Mouse (Mus musculus) left cerebral cortex, postnatal 25 days (tissue): ENCODE results near the gene Hist2h3b. TPM values are rescaled to one million over a fixed set of nuclear protein-coding genes. Genes with fewer than 3 reads are reported as not detected.
"Not testable (repeated sequence)": the region's sequence is repeated elsewhere in the genome, so short reads cannot be mapped to it uniquely, and the experiment has no call there.

Experiments used
- DNase-seq, 2 experiments: peaks; one replicate each; pipeline ENCODE4 v3.0.0; 2022; ENCODE audit warnings: low spot score in 2 of 2, mixed read lengths in 1 of 2
- intact Hi-C: fragments of 180-260 bp; cut with DNase I; formaldehyde crosslinking; loops from one replicate; pipeline ENCODE4 v1.15.1; 2025
- microRNA-seq, 2 experiments: library from miRNA; unstranded; fragments of <30 nt; microRNA quantifications; one replicate each; pipeline ENCODE4 v1.2.0; 2022
- total RNA-seq, 2 experiments: library from RNA; stranded (reverse); gene quantifications; 2 replicates each; pipeline ENCODE4 v1.2.3; 2021

Gene Hist2h3b
- total RNA-seq, 2 experiments from 2014 or later, result 41.5 to 49.1 TPM

DNA sequence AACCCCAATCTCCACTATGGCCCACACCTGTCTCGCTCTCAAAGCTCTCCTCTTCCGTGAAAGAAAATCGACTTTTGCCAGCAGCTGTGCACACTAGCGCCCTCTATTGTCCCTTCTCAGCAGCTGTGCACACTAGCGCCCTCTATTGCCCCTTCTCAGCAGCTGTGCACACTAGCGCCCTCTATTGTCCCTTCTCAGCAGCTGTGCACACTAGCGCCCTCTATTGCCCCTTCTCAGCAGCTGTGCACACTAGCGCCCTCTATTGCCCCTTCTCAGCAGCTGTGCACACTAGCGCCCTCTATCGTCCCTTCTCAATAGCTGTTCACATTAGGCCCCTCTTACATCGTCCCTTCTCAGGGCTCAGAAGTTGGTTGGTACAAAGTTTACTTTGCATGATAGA, 18.9 kb downstream of the Hist2h3b start:
- DNase-seq, intact Hi-C loops: not testable (repeated sequence)

DNA sequence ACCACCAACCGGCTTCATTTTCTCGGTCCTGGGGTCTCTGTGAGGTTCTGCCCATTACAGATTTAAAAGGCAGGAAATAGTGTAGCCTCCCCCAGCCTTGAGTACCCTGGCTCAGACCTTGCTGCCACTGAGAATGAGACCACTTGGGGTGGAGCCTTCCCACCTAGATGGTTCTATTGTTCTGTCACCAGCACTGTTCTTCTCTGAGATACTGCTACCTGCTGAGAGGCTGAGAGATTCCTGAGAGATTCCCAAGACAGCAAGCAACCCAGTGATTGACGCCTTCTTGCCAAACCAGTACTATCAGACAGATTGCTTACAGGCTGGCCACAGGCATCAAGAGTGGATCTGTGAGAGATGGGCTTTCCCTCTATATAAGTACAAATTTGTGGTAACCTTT, 20.7 kb downstream of the Hist2h3b start:
- intact Hi-C loops, result no loop called here
- no peak for DNase-seq

DNA sequence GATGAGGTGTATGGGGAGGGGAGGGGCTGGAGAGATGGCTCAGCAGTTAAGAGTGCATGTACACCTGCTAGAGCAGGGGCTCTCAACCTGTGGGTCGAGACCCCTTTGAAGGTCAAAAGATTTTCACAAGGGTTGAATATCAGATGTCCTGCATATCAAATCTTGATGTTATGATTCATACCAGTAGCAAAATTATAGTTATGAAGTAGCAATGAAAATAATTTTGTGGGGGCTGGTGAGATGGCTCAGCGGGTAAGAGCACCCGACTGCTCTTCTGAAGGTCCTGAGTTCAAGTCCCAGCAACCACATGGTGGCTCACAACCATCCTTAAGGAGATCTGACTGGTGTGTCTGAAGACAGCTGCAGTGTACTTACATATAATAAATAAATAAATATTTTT, 22.3 kb downstream of the Hist2h3b start:
- intact Hi-C loops, DNase-seq: not testable (repeated sequence)

DNA sequence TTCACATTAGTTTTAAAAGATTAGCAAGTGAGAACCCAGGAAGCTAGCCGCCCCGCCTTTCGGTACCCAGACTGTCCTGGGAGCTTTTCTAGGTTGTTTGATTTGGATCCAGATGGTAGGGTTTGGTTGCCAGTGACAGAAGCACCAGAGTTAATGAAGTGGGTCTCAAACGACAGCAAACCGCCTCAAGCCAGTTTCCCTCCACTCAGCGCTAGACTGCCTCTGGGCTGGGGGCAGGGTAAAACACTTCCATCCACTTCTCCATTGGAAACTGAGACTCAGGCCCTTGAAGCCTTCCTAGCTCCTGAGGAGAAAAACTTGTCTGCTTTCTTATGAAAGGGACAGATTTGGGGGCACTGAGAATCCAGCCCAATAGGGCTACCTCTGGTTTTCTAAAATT, 24.2 kb downstream of the Hist2h3b start:
- intact Hi-C loops, result no loop called here
- no peak for DNase-seq

DNA sequence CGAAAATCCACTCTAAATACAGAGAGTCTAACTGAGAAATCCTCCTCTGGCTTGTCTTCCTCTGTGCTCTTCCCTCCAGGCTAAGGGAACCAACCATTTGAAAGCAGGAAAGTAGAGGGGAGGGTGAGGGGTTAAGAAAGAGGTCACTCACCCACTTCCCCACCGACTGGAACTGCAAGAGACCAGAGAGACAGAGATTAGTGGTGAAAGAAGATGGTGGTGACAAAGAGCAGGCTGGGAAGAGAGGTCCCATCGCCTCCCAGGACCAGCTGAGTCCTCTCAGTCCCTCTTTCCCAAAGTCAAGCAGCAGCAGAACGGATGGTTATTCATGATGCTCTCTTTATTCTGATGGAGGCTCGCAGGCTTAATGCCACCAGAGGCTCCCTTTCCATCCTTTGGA, 24.9 kb downstream of the Hist2h3b start:
- DNase-seq, result no peak
- intact Hi-C loops, result no loop called here

DNA sequence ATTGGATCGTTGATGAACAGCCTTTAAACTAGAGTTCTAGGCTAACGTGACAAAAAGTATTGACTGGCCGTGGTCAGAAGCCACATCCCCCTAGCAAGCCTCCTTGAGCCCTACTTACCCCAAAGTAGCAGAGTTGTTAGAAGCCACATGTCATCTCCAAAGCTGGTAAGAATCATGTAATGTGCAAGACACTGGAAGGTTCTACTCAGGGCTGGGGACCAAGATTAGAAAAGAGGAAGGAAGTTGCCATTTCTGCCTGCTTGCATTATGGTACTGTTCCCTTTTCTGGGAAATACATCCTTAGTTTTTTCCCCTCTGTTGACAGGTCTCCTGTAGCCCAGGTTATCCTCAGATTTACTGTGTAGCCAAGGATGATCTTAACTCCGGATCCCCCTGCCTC, 25.3 kb downstream of the Hist2h3b start, which contains the start of gene Fcgr1:
Gene Fcgr1 (minus strand): TSS at position 183 of the 400 bp plus-strand sequence.
- no peak for DNase-seq
- intact Hi-C loops, result no loop called here

DNA sequence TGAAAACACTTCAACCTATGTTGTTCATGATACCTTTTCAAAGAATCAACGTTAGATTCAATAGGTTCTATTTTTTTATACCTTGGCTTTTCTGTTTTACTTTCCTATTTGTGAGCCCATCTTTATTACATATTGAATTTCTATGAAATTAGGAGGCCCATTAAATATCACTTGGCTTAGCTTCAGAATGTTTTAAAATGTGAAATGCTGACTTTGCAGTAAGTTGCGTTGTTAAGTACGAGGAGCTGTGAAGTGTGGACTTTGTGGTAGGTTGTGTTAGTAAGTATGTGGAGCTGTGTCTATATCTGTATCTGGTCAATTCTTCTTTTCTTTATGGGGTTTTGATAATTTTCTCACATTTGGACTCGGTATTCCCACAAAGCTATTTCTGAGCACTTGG, 29.9 kb downstream of the Hist2h3b start:
- intact Hi-C loops, result no loop called here
- DNase-seq, result no peak

DNA sequence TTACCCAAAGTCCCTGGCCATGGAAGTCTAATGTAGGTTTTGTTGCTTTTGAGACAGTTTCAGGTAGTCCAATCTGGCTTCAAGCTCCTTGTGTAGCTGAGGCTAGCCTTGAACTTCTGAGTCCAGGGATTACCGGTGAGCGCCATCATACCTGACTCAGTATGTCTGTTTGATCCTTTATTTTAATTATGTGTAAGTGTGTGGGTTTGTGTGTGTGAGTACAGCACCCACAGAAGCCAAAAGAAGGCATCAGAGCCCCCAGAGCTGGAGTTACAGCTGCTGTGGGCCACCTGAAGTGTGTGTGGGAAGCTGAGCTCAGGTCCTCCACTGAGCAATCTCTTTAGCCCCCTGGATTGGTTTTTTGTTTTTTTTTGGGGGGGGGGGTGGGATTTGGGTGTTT, 31.1 kb downstream of the Hist2h3b start:
- intact Hi-C loops, result no loop called here
- DNase-seq, result no peak

DNA sequence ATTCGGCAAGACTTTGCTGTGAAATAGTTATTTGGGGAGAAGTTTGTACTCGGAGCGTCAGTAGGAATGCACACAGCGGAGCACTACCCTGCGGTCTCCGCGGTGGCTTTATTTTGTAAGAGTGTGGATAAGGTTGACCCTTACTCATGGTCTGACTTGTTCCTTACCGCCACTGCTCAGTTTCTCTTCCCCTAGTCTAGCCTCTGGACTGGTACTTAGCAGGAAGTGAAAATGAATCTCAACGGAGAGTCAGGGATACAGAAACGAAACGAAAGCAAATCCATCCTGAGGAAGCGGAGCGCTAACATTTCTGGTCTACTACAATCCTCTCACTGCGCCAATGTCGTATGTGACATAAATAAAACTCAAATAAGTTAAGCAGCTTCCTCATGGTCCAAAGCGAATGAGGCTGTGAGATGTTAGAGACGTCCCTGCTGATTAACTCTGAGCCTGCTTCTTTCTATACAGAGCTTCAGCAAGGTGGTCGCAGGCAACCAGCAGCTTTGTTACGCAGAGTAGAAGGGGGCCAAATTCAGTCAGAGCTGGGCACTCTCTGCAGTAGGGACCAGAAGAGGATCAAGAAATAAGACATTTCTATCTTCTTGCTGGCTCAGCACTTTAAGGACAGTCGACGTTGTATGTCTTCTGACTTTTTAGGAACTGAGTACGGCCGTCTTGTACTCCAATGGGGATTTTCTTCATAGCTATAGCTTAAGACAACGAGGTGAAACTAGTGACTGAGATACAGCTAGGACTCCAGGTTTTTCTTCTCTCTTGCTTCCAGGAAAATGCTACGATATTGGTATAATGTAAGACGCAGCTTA, 32.5 kb downstream of the Hist2h3b start:
- intact Hi-C loops, result no loop called here
- peak in 1 of 2 experiments; percentile 22 for DNase-seq

DNA sequence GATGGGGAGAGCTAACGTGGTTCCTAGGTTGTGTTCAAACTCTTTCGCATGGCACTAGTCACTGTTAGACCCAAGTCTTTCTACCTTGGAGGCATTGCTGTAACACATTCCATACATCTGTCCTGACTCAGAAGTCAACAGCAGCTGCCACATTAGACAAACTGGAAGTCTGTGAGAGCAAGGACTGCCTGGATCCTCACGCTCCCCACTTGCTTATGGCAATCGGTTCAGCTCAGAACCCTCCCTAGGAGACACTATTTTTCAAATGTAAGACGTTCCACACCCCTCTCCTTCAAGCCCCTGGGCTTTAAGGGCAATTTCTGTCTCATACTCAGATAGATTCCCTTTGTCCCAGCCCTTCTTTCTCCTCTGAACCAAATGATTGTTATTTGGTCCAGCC, 33.6 kb downstream of the Hist2h3b start:
- DNase-seq, result no peak
- intact Hi-C loops, result no loop called here

DNA sequence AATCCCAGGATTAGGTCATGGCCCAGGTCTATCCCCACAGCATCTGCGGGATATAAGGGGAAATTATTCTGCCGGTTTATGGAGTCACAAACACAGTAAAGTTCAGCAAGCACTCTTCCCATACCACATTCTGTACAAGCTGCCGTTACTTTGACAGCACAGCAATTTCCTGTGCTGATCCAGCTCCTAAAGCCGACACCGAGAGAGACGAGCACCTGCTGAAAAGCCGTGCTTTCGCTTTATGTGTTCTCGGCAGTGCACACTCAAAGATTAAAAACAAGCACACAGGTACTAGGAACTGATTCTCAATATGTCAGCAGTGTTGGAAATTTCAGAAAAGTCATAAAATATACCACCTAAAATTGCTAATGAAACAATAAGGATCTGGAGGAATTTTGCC, 38.1 kb downstream of the Hist2h3b start:
- intact Hi-C loops, result no loop called here
- DNase-seq, result no peak

DNA sequence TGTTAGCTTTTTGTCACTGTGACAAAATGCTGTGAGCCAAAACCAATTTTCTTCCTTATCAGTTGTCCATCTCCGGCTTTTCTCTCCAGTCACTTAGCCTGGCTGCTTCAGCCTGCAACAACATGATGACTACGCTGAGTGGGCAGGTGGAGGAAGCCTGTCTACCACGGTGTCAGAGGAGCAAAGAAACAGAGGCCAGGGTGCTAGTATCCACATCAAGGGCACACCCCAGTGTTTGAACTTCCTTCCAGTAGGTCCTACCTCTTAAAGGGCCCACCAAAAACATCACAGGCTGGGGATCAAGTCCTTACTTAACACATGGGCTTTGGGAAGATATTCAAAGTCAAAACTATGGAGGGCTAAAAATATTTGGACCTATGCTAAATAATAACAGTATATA, 41.0 kb downstream of the Hist2h3b start:
- intact Hi-C loops, result no loop called here
- no peak for DNase-seq

DNA sequence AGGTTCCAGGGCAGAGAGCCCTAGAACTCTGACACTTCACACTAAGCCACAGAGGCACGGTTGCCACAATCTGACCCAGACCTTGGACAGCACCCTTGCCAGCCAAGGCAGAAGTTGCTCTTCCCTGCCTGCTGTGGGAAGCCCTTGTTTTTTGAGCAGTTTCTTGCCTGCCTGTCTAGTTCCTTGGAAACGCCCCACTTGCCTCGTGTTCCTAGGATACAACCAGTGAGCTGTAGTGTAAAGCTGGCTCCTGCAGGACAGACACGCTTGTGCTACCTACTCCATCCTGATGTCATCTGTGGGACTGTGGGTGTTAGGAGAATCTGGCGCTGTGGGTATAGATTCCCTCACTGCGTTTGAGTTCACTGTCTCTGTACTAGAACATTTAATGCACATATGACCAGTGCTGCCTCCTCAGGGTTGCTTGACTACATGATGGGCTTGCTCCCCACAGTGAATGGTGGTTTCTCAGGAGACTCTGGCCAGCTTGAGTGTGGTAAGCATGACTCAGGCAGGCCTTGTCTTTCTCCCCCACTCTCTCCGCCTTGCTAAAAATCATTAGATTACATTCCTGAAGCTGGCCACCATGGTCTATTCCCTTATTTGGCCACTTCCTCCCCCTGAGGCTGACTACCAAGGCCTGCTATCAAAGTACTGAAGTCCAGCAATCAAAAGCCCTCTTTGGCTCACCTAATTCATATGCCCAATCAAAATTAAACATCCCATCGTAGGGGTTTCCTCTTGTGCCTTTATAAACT, 44.1 kb downstream of the Hist2h3b start:
- intact Hi-C loops, result no loop called here
- DNase-seq, result peak; percentile 35 to 72

Small RNAs within 50 kb of the gene (microRNA-seq; reads per million reads assigned to microRNA genes)
- 0 reads per million in 2 experiments for gene Gm44492
- gene Gm47311, result 0 reads per million in 2 experiments
- 0 reads per million in 2 experiments for gene Gm47313

Other genes starting within 250 kb of the Hist2h3b start
- 10 to 100 TPM; 41.8 to 47.1 TPM for gene Vps45, start 210.2 kb upstream of the Hist2h3b start, total RNA-seq
- gene Otud7b, start 164.1 kb upstream of the Hist2h3b start, total RNA-seq, result 10 to 100 TPM; 24.6 to 27.7 TPM
- gene Mtmr11, start 106.7 kb upstream of the Hist2h3b start, total RNA-seq, result 1 to 10 TPM; 6.4 to 6.8 TPM
- gene Sf3b4, start 96.3 kb upstream of the Hist2h3b start, total RNA-seq, result 10 to 100 TPM; 39.6 to 43.4 TPM
- gene Sv2a, start 87.5 kb upstream of the Hist2h3b start, total RNA-seq, result 100 to 1,000 TPM; 429 to 435 TPM
- 10 to 100 TPM; 15.6 to 16.9 TPM for gene Bola1, start 48.9 kb upstream of the Hist2h3b start, total RNA-seq
- 1 to 10 TPM; 4.8 to 8.9 TPM for gene Hist2h2ab, start 48.8 kb upstream of the Hist2h3b start, total RNA-seq
- gene Hist2h2ac, start 47.8 kb upstream of the Hist2h3b start, total RNA-seq, result 10 to 100 TPM; 18.3 to 24.3 TPM
- 1 to 10 TPM; 5.4 to 5.9 TPM for gene Hist2h2be, start 47.5 kb upstream of the Hist2h3b start, total RNA-seq
- 1 to 10 TPM; 5.6 to 7.5 TPM for gene Hist2h3c2, start 29.5 kb upstream of the Hist2h3b start, total RNA-seq
- gene Hist2h2aa2, start 28.4 kb upstream of the Hist2h3b start, total RNA-seq, result 100 to 1,000 TPM; 158 to 179 TPM
- gene Hist2h2aa1, start 23.2 kb upstream of the Hist2h3b start, total RNA-seq, result 1 to 10 TPM; 6.9 to 9.0 TPM
- not detected for gene Hist2h3c1, start 22.0 kb upstream of the Hist2h3b start, total RNA-seq
- gene Hist2h4, start 5.3 kb upstream of the Hist2h3b start, total RNA-seq, result 10 to 100 TPM; 25.6 to 30.9 TPM
- 100 to 1,000 TPM; 102 to 120 TPM for gene Hist2h2bb, start 1.1 kb downstream of the Hist2h3b start, total RNA-seq
- gene Fcgr1, start 25.3 kb downstream of the Hist2h3b start, total RNA-seq, result 1 to 10 TPM; 2.3 to 2.8 TPM
- not detected for gene BC107364, start 183.7 kb downstream of the Hist2h3b start, total RNA-seq